Mouse (Mus musculus) thymus, adult 2 months (tissue): ENCODE results near the gene Myl3.

Source experiments
- CTCF ChIP-seq: fragments of 200-500 bp; IDR thresholded peaks from 2 replicates; pipeline ENCODE4 v1.5.1; 2012; ENCODE audit warnings: mild to moderate bottlenecking, control low read depth, low read length, moderate library complexity, borderline replicate concordance; ENCODE audit not compliant: control insufficient read depth, poor library complexity, insufficient read depth; ENCODE audit errors: extremely low read depth
- POLR2A ChIP-seq: fragments of 200-500 bp; IDR thresholded peaks from 2 replicates; pipeline ENCODE4 v1.6.1; 2012; ENCODE audit warnings: mild to moderate bottlenecking, low read length, control low read depth, moderate library complexity; ENCODE audit not compliant: control insufficient read depth, poor library complexity, insufficient read depth; ENCODE audit errors: extremely low read depth

GRCm38 (mm10) chr9:110699574-110699973 lies 42.1 kb upstream of the Myl3 start:
- TF ChIP-seq CTCF (no peak), POLR2A (no peak)
